Mouse (Mus musculus): ENCODE results near the gene Trir. TPM values are rescaled to one million over a fixed set of nuclear protein-coding genes. Genes with fewer than 3 reads are reported as not detected.

Gene Trir
- polyA plus RNA-seq, 1 experiment, result 64.2 TPM

DNA sequence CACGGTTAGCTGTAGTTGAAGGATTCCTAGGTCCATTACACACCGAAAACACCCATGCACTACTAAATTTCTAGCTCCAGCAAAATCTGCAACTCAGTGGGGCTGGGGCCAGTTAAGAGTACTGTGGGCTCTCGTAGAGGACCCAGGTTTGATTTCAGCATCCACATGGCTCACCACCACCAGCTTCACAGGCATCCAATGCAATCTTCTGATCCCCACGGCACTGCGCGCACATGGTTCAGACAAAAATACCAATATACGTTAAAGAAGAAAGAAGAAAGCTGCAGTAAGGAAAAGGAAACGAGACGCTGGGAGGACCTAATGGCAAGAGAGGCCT is 9.7 kb downstream of the Trir start:
- DNase-seq (ENCODE audit: low read depth), result no peak

DNA sequence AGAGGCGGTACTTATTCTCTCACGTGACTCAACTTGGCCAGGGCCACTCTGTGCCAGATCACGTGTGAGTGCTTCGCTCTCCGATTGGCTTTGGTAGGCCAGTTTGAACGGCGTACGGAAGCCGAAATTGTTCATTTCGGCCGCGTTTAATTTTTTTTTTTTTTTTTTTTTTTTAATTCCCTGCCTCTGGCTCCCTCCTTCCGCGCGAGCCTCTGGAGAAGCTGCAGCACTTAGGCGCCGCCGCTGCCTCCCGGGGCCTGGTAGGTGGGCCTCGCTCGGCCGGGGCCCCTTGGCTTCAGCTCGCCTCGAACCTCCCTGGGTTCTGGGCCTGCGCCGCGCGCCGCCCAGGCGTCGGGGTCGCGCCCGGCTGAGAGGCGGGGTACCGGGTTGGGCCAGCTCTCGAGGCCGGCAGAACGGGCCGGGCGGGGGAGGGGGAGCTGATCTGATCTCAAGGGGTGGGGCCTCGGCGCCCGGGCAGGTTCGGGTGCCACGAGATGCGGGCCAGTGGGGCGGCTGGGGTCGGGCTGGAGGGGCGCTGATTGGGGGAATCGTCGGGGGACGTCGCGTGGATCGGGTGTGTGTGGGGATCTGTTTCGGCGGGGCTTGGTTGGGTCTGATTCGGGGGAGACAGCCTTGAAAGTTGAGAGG is 10.2 kb downstream of the Trir start, which contains the start of gene Tnpo2:
Gene Tnpo2, plus strand, starts transcription at position 198 of the 648 bp plus-strand sequence.
- DNase-seq (ENCODE audit: low read depth), result no peak

DNA sequence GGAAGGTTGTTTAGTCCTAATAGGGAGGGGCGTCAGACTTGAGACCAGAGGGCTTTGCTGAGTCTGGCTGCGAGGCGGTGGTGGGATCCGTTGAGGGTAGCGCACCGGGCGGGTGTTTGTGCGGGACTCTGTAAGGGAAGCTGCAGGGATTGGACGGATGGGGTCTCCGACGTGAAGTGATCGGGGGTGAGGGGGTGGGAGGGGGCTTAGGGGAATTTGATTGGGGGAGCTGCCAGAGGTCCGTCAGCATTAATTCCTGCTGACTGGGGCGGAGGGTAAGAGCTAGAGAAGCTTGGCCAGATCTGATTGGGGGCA is 10.7 kb downstream of the Trir start:
- DNase-seq (ENCODE audit: low read depth), result no peak

DNA sequence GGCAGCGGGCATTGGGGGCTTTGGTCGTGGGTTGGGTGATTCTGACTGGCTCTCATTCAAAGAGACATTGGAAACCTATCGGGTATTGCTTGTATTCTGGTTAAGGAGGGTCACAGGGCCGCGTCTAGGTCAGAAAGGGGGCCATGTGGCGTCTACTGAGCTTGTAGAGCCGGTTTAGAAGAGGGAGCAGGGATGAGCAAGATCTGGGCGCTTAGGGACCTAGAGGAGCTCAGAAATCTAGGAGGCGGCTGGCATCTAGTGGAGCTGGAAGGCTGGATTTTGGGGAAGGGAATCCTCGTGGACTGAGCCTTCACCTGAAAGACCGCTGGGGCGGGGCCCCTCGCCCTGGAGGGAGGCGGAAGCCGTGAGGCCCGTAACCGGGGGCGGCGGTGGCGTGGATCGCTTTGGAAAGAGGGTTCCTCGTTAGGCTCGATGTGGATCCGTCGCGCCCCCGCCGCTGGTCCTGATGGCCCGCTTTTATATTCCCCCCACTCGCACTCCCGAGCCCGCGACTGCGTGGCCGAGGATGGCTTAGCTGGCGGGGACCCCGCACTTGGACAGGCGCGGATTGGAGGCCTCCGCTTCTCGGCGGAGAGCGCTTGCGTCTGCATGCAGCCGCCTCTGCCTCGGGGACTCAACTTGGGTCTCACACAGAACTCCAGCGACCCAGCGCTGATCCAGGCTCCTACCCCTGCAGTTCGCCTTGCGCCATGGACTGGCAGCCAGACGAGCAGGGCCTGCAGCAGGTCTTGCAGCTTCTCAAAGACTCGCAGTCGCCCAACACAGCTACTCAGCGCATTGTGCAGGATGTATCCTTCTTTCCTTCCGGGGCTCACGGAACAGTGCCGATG is 11.3 kb downstream of the Trir start:
- no peak for DNase-seq (ENCODE audit: low read depth)

DNA sequence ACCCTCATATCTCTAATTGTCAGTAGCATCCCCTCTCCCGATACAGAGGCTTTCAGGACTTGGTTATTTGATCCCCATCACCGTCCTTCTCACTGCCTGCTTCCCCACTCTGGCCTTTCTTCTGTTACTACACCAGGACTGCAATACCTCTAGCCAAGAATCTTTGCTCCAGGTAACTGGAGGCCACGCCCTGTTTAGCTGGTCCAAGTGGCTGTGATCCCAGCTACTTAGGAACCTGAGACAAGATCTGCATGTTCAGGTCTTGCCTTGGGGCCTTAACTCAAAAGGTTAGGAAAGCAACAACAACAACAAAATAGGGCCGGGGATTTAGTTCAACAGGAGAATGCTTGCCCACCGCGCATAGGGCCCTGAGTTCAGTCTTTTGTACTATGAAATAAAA is 17.0 kb downstream of the Trir start:
- peak; percentile 90 for DNase-seq (ENCODE audit: low read depth)

DNA sequence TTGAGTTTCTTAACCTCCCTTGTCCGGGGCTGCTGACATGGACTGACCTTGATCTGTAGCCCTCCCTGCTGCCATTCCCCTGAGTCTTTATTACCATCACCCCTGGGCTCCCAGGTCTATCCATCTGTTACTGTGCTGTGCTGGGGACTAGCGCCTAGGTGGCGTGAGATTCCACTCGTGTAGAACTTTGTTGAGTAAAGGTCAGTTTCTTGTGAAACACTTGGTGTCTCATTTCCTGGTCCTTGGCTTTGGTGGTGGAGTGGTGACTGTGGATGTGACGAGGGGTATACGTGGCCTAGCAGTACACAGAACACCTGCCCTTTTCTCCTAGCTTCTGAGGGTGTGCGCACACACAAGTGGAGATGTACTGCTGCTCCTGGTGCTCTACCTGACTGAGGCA is 30.7 kb downstream of the Trir start:
- no peak for DNase-seq (ENCODE audit: low read depth)

DNA sequence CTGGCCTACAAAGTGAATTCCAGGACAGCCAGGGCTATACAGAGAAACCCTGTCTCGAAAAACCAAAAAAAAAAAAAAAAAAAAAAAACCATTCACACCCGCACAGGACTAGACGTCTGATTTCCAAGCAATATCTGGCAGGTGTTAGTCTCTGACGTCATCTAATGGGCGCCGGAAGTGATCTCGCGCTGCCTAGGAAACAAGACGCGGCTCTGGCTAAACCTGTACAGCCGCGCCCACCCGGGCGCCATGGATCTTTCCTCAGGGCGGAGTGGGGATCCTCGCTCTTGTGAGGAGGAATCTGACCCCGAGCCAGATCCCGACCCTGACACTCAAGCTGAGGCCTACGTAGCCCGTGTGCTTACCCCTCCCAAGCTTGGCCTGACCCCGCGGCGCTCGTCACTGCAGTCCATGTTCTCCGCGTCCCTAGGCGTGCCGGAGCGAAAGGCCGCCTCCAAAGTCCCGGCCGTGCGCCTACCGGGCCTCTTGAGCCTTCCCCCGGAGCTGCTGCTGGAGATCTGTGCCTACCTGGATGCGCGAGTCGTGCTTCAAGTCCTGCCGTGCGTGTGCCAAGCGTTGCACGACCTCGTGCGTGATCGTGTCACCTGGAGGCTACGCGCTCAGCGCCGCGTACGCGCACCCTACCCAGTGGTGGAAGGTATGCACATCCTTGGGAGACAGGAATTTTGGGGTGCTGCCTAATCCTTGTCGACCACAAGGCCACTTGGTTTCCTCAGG is 33.4 kb downstream of the Trir start, which contains the start of gene Fbxw9:
Gene Fbxw9, plus strand, starts transcription at position 177 of the 738 bp plus-strand sequence.
- no peak for DNase-seq (ENCODE audit: low read depth)

DNA sequence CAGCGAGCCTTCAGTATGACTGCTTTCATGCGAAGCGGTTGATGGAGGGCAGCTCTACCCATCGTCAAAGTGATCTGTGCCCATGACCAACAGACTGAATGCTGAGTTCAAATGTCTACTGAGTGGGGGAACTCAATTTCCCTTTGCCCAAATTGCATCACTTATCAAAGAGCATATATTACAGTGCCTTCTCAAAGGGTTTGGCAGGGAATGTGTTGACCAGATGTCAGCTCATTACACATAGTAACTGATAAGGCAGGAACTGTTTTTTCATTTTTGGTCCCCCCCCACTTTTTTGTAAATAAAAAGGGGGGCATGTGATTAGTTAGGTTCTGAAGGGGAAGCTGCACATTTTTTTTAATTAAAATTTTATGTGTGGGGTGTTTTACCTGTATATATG is 36.0 kb downstream of the Trir start:
- no peak for DNase-seq (ENCODE audit: low read depth)

DNA sequence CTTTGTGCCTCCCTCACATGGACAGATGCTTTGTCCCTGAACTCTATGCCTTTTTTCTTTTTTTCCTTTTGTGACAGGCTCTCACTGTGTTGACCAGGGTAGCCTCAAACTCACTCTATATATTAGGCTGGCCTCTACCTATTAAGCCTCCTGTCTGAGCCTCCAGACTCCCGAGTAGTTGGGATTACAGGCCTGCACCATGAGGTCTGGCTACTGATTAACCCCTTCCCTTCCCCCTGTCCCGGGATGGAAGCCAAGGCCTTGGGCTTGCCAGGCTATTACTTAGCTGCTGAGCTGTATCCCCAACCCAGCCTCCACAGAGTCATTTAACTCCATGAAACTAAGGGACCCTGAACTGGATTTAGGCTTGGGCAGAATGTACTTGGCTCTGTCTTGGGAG is 38.6 kb downstream of the Trir start:
- no peak for DNase-seq (ENCODE audit: low read depth)

DNA sequence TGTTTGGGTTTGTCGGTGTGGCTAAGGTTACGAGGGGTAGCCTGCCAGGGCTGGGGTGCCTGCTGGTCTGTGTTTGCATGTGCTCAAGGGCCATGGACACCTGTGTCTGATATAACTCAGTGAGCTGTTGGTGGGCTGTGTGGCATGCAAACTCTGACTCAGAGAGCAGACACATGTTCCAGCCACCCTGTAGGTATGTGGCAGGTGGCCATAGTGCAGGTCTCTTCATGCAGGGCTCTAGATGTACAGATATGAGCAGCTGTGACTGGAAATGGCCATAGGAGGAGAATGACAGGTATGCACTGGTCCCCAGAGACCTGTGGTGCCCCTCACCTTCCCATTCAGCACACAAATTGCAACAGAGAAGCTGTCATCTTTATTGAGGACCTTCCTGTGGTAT is 40.5 kb downstream of the Trir start:
- DNase-seq (ENCODE audit: low read depth), result peak; percentile 64

DNA sequence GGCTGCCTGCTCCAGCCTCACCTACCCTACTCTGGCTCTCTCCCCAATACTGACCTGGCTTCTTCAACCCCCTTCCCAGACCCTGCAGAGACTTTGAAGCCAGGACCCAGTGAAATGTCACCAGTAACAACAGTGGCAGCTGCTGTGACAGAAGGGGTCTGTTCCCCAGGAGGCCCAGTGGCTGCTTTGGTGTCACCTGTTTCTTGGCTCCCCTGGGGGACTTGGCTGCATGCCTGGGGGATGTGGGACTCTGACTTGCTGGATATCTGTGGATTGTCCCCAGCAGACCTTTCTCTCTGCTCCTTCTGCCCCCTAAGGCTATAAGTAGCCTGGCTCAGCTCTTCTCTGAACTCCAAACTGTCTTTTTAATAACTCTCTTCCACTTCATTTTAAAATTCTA is 41.4 kb downstream of the Trir start, which contains the start of gene Gm5741:
Gene Gm5741, minus strand, starts transcription at position 1 of the 400 bp plus-strand sequence.
- DNase-seq (ENCODE audit: low read depth), result no peak

DNA sequence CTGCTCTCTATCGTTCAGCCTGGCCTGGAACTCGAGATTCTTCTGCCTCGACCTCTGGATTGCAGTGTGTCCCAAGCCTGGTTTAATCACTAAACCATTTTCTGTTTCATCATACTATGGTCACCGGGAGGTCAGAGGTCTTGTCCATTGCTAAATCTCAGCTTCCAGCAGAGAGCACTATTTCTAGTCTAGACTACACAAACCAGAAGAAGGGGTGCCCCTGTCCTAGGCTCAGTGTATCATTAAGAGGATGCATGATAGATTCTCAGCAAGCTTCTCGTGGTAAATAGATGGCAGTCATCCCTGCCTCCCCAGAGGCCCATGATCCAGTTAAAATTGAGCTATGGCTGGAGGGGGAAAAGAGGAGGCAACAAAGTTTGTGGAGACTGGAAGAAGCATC is 44.4 kb downstream of the Trir start:
- DNase-seq (ENCODE audit: low read depth), result no peak

DNA sequence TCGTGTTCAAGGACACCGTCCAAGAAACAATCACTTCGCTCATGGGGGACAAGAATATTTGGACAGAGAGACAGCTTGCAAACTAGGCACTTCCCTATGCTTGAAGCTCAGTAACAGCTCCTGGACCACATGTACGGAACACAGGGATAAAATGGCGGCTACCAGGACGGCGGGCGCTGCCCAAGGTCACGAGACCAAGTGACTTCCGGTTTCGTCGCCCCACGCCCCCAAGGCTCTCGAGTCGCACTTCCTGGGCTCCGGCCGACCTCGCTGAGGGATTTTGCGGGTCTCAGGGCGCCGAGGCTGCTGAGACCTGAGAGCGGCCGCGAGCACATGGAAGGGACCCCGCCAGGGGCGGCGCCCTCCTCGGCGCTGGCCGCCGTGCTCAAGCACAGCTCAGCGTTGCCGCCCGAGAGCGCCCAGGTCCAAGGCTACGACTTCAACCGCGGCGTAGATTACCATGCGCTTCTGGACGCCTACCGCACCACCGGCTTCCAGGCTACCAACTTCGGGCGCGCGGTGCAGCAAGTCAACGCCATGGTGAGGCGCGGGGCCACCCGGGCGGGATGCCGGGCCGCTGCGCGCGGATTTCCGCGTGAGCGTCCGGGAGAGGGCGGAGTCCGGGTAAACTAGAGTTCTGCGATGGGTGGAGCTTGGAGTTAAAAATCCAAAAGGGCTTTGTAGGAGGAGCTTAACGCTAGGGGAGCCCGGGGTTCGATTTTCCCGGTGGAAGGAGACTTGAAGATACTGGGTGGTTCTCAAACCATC is 45.1 kb downstream of the Trir start, which contains the start of gene Dhps:
Gene Dhps, plus strand, starts transcription at position 244 of the 768 bp plus-strand sequence.
- DNase-seq (ENCODE audit: low read depth), result no peak

DNA sequence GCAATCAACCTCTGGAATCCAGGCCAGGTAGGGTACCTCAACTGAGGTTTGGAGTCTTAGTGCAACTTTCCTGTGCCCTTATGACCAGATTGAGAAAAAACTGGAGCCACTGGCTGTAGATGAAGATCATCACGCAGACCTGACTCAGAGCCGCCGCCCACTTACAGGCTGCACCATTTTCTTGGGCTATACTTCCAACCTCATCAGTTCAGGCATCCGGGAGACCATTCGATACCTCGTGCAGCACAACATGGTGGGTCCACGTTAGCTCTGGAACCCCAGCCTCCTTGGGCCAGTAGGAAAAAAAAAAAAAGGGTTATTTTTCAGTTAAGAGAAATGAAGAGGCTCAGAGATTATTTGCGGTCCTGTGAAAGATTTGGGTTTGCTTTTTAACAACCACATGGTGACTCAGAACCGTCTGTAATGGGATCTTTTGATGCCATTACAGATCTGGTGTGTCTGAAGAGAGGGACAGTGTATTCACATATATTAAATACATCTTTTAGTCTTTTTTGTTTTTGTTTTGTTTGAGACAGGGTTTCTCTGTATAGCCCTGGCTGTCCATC is 45.8 kb downstream of the Trir start:
- no peak for DNase-seq (ENCODE audit: low read depth)

DNA sequence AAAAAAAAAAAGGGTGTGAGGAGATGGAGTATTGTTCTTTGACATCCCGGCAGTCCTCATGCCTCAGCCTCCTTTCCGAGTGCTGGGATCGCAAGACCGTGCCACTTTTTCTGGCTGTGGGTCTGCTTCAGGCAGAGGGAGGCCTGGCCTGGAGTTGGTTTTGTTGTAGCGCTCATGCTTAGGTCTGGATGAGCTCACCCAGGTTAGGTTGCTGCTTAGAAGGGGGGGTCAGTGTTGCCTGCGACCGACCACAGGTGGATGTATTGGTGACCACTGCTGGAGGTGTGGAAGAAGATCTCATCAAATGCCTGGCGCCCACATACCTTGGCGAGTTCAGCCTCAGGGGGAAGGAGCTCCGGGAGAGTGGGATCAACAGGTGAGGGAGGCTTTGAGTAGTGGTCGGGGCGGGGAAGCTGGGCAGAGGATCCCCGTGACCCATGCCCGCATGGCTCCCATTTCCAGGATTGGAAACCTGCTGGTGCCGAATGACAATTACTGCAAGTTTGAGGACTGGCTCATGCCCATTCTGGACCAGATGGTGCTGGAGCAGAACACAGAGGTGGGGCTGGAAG is 46.5 kb downstream of the Trir start:
- DNase-seq (ENCODE audit: low read depth), result no peak

DNA sequence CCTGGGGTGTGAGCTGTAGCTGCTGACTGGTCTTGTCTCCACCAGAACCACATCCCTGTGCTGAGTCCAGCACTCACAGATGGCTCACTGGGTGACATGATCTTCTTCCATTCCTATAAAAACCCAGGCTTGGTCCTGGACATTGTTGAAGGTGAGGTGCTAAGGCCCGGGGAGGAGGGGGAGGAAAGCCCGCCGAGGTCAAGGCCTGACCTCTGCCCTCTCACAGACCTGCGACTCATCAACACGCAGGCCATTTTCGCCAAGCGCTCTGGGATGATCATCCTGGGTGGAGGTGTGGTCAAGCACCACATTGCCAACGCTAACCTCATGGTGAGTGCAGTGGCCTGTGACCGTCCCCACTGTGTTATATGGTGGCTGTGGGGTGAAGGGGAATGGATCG is 47.5 kb downstream of the Trir start:
- no peak for DNase-seq (ENCODE audit: low read depth)

DNA sequence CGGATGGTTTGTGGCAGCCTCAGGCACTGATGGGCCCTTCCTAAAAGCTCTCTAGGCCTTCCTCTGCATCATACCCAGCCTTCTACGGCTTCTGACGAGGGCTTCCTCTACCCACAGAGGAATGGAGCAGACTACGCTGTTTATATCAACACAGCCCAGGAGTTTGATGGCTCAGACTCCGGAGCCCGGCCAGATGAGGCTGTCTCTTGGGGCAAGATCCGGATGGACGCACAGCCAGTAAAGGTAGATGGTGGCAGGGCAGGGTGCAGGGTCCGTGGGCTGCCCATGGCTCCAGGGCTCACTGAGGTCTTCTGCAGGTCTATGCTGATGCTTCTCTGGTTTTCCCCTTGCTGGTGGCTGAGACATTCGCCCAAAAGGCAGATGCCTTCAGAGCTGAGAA is 48.0 kb downstream of the Trir start:
- DNase-seq (ENCODE audit: low read depth), result no peak

DNA sequence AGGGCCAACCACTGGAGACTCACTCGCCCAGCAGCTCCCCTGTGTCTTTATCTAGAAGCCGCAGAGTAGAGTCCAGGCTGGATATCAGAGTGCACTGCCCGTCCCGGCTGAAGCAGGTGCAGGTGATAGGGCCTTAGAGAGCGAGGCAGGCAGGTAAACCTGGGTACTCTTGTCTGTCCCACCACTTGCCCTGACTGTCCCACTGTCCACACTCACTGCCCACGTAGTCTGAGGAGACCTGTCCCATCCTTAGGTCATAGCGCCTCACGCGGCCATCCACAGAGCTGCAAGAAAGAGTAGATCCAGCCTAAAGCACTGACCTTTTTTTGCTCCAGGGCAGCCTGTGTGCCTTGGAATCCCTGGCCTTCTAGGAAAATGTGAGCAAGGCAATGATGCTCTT is 49.4 kb downstream of the Trir start:
- DNase-seq (ENCODE audit: low read depth), result no peak

DNA sequence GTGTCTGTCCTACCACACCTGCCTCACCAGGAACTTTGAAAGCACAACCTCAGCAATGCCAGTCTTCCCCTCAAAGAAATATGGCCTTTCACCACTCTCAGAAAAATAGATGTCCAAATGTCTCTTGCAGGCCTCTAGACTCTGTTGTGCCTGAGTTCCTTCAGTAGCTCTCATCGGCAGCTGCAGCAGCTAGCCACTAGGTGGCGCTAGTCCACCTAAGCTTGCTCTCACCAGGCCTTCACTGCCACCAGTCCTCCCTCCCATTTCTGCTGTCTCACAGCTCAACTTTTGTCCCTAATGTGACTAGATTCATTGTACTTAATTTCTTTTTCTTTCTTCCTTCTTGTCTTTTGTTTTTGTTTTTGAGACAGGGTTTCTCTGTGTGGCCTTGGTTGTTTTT is 50.4 kb downstream of the Trir start:
- DNase-seq (ENCODE audit: low read depth), result no peak
